Mouse (Mus musculus) layer of hippocampus, adult 11-12 months (tissue): ENCODE results near the gene Vmn2r31.
"Not testable (repeated sequence)": the region's sequence is repeated elsewhere in the genome, so short reads cannot be mapped to it uniquely, and the experiment has no call there.

Experiments
- DNase-seq: peaks from one replicate; pipeline ENCODE4 v3.0.0; 2022; ENCODE audit warnings: low spot score

Gene Vmn2r31

GRCm38 (mm10) chr7:7399603-7400002, at the start of gene Vmn2r31:
TSS of gene Vmn2r31 (minus strand) at chr7:7399703.
- DNase-seq = not testable (repeated sequence)

DNA sequence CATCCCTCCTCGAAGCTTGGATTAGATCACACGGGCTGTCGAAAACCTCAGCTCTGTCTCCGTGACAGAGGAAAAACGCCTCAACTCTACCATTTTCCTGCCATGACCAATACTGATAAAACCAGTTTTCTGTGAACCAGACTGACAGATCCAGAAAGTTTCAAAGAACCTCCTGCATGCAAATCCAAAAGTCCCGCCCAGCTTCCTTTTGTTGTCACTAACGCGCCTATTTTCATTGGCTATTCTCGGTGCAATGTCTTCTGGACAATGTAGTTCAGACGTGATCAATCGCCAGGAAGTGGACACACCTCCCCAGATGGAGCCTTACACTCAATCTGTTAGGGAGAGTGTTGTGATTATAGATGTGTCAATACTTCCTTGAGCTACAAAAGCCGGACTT, 25.1 kb downstream of the Vmn2r31 start, which contains the start of gene Gm45783:
Gm45783 (minus strand) TSS at position 143 of the 400 bp plus-strand sequence.
- not testable (repeated sequence) for DNase-seq

DNA sequence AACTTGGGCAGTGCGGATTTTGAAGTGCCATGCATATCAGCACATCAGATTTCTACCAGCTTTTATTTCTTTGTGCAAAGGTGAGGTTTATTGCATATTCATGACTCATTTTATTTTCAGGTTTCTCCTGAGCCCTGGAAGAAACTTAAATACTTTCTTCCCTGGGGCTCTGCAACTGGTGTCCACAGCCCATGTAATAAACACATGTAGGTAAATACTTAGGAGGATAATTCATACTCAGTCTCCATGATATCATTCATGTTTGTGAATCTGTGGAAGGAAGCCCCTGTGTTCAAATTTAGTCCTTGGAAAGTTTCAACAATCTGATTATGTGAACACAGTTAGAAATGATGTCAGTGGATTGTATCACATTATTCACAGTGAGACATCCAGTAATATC, 62.0 kb downstream of the Vmn2r31 start, which contains the start of gene Vmn2r30:
Vmn2r30 (minus strand) TSS at position 101 of the 400 bp plus-strand sequence.
- DNase-seq = not testable (repeated sequence)
